Mouse (Mus musculus) thymus, adult 2 months (tissue): Measurements from ENCODE around the gene Lrrc40. TPM values are rescaled to one million over a fixed set of nuclear protein-coding genes. Genes with fewer than 3 reads are reported as not detected.

Experiments
- DNase-seq: peaks from one replicate; pipeline ENCODE4 v3.0.0; 2021
- H3K27ac ChIP-seq: fragments of 200-500 bp; 2 replicates; pipeline ENCODE4 v1.5.1; 2012; ENCODE audit warnings: low read length, control low read depth; ENCODE audit not compliant: control insufficient read depth, insufficient read depth
- H3K27me3 ChIP-seq: fragments of 200-500 bp; 2 replicates; pipeline ENCODE4 v1.6.1; 2012; ENCODE audit warnings: mild to moderate bottlenecking, low read length, moderate library complexity, mixed read lengths; ENCODE audit not compliant: control insufficient read depth, insufficient read depth
- H3K36me3 ChIP-seq: fragments of 200-500 bp; 2 replicates; pipeline ENCODE4 v1.6.1; 2012; ENCODE audit warnings: mild to moderate bottlenecking, low read length, moderate library complexity; ENCODE audit not compliant: control insufficient read depth, insufficient read depth
- H3K4me1 ChIP-seq: fragments of 200-500 bp; replicated peaks from 2 replicates; pipeline ENCODE4 v1.6.1; 2012; ENCODE audit warnings: low read length; ENCODE audit not compliant: control insufficient read depth, insufficient read depth
- H3K4me3 ChIP-seq: fragments of 200-500 bp; 2 replicates; pipeline ENCODE4 v1.5.1; 2012; ENCODE audit warnings: mild to moderate bottlenecking, low read length, control low read depth, moderate library complexity; ENCODE audit not compliant: control insufficient read depth, insufficient read depth
- CTCF ChIP-seq: fragments of 200-500 bp; IDR thresholded peaks from 2 replicates; pipeline ENCODE4 v1.5.1; 2012; ENCODE audit warnings: mild to moderate bottlenecking, control low read depth, low read length, moderate library complexity, borderline replicate concordance; ENCODE audit not compliant: control insufficient read depth, poor library complexity, insufficient read depth; ENCODE audit errors: extremely low read depth
- POLR2A ChIP-seq: fragments of 200-500 bp; IDR thresholded peaks from 2 replicates; pipeline ENCODE4 v1.6.1; 2012; ENCODE audit warnings: mild to moderate bottlenecking, low read length, control low read depth, moderate library complexity; ENCODE audit not compliant: control insufficient read depth, poor library complexity, insufficient read depth; ENCODE audit errors: extremely low read depth
- WGBS: fragments of 180-500 bp; shearing (Covaris S2); methylation state at CpG from one replicate; pipeline ENCODE4 v1.1.7; 2018; 5-methylcytosine and 5-hydroxymethylcytosine counted together
- polyA plus RNA-seq: library from polyadenylated mRNA; depleted of rRNA; stranded (reverse); fragments of >200 nt; gene quantifications from 2 replicates; pipeline ENCODE4 v1.2.3, GENCODE M21; 2012

Gene Lrrc40
- polyA plus RNA-seq, 1 experiment: 9.8 TPM

DNA sequence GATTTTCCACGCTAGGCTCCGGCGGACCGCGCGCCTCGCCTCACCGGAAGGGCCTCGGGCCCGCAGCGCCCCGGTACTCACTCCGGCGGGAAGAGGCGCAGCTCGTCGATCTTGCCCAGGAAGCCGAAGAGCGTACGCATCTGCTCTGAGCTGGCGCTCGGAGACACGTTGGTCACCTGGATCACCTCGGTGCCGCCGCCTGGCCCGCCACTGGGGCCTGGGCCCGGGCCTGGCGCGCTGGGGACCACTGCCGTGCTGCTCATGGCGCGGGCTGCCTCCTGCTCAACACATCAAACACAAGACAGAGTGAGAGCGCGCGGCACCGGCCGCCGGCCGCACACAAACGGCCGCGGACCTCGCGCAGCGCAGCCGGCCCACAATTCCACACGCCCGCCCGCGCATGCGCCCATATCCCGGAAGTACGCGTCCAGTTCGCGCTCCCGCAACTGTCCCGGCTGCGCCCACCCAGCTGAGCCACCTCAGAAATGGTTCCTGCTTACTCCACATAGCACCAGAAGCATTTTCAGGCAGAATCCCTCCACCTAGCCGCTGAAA is 5.0 kb upstream of the Lrrc40 start:
- Histone ChIP-seq H3K36me3 (peaks cover 4% of the 10 kb centered on the region), H3K4me1 (peaks cover 4% of the 10 kb centered on the region; the same call in 1 of the 2 replicates), H3K27me3 (no peaks in the 10 kb centered on the region), H3K4me3 (peak overlapping the region; percentile 96), H3K27ac (peak overlapping the region; percentile 69)
- WGBS: under 1% methylated on average over 61 of the region's 61 CpGs
- DNase-seq: peak; percentile 87
- TF ChIP-seq CTCF (0 out of 2 replicates have a peak, but pooled peaks have one; percentile 42), POLR2A (peak; percentile 71)

DNA sequence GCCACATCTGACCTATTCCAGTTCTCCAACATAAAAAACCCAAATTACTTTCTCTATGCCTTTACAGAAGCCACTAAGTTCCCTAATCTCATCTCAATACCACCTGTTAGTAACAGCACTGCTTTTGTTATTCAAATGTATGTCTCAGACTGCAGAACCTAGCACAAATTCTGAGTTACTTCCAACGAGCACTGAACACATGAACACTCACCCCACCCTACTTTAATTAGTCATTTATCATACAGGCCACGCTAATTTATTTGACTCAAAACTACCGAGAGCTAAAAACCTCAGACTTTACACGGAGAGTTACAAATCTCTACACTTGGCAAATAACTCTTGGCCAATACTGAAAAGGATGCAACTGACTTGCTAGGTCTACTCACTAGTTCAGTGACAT is 4.4 kb upstream of the Lrrc40 start:
- Histone ChIP-seq H3K4me1 (peaks cover 4% of the 10 kb centered on the region; the same call in 1 of the 2 replicates), H3K27me3 (no peaks in the 10 kb centered on the region), H3K27ac (no peak overlapping the region), H3K4me3 (no peak overlapping the region), H3K36me3 (no peaks in the 10 kb centered on the region)
- 12% methylated on average over 4 of the region's 4 CpGs for WGBS
- TF ChIP-seq POLR2A (no peak), CTCF (no peak)
- DNase-seq: no peak

DNA sequence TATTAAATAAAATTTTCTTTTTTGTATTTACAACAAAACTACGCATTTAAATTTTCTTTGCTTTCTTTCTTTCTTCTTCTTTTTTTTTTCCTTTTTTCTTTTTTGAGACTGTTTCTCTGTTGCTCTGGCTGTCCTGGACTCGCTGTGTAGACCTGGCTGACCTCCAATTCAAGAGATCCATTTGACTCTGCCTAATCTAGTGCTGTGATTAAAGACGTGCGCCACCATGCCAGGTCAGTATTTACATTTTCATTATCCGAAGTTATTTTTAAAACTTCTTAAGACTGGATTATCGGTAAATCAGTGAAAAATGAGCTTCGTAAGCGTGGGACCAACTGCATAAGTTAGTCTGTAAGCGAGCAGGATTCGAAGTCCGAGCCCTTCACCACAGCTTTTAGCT is 596 bp upstream of the Lrrc40 start:
- H3K27ac ChIP-seq: 0 out of 2 replicates have a peak overlapping the region, but pooled peaks have one; percentile 27
- peak overlapping the region; percentile 80 for H3K4me3 ChIP-seq
- H3K27me3 ChIP-seq: no peaks in the 10 kb centered on the region
- no peak for DNase-seq
- peaks cover 4% of the 10 kb centered on the region; the same call in 1 of the 2 replicates for H3K4me1 ChIP-seq
- WGBS: 2% methylated on average over 11 of the region's 11 CpGs
- H3K36me3 ChIP-seq: no peaks in the 10 kb centered on the region
- TF ChIP-seq POLR2A: no peak
- TF ChIP-seq CTCF: no peak

DNA sequence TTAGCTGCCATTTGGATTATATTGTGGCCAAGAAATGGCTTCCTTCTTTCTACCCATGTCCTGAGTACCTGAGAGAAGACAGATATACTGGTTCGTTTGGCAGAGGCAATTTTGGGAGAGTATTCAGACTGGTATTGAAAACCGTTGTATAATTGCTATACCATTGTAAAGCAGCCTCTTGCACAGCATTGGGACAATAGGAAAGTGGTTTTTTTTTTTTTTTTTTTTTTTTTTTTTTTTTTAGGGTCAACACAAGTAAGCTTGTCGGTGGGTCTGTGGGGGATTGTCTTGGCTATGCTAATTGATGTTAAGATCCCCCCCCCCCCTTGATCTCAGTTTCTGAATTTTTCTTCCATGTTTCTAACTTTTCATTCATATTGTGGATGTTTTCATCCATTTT is 1.6 kb downstream of the Lrrc40 start:
- Histone ChIP-seq H3K4me1 (peaks cover 4% of the 10 kb centered on the region; the same call in 1 of the 2 replicates), H3K36me3 (no peaks in the 10 kb centered on the region), H3K27ac (no peak overlapping the region), H3K27me3 (no peaks in the 10 kb centered on the region), H3K4me3 (no peak overlapping the region)
- TF ChIP-seq CTCF (no peak), POLR2A (no peak)
- DNase-seq: no peak
- WGBS: 95% methylated on average over 3 of the region's 3 CpGs

DNA sequence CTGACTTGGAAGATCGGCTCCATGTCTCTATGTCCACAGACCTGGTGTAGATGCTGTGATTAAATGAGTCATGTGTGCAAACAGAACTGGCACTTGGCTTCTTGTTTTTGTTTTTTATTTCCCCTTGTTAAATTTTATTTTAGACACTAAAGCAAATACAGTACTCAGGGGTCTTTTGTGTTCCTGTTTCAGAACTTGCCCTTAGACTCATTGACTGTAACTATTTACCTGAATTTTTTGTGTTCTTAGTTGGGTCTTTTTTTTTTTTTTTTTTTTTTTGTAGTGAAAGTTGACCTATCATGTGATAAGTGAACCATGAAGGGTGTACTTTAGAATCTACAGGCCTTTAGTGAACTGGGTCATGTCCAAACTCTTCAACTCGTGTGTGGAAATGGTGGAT is 4.3 kb downstream of the Lrrc40 start:
- Histone ChIP-seq H3K4me1 (no peaks in the 10 kb centered on the region), H3K27me3 (no peaks in the 10 kb centered on the region), H3K4me3 (no peak overlapping the region), H3K36me3 (no peaks in the 10 kb centered on the region), H3K27ac (no peak overlapping the region)
- DNase-seq: no peak
- TF ChIP-seq CTCF (no peak), POLR2A (no peak)
- WGBS: 91% methylated on average over 2 of the region's 2 CpGs

DNA sequence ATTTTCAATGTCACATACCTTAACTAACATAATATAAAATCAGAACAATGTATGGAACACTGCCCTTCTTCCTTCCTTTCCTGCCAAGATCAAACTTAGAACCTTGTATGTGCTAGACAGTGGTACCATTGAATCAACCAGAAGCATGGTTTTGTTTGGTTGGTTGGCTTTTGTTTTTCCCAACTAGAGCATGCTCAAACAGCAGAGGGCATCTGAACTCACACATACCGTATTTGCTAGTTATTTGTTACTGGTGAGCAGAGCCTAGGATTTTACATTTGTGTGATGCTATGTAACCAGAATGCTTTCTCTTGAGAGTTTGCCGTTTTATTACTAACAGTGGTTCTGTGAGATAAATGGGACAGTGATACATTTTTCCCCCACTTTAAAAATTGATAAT is 13.0 kb downstream of the Lrrc40 start:
- TF ChIP-seq CTCF (no peak), POLR2A (no peak)
- Histone ChIP-seq H3K36me3 (no peaks in the 10 kb centered on the region; the same call in 1 of the 2 replicates), H3K4me1 (no peaks in the 10 kb centered on the region), H3K4me3 (no peak overlapping the region), H3K27ac (no peak overlapping the region), H3K27me3 (no peaks in the 10 kb centered on the region)
- WGBS: 98% methylated on average over 2 of the region's 2 CpGs
- no peak for DNase-seq
